Mouse (Mus musculus) thymus, adult 2 months (tissue): ENCODE results near the gene Ovol2.

Experiments
- CTCF ChIP-seq: fragments of 200-500 bp; IDR thresholded peaks from 2 replicates; pipeline ENCODE4 v1.5.1; 2012; ENCODE audit warnings: mild to moderate bottlenecking, control low read depth, low read length, moderate library complexity, borderline replicate concordance; ENCODE audit not compliant: control insufficient read depth, poor library complexity, insufficient read depth; ENCODE audit errors: extremely low read depth
- POLR2A ChIP-seq: fragments of 200-500 bp; IDR thresholded peaks from 2 replicates; pipeline ENCODE4 v1.6.1; 2012; ENCODE audit warnings: mild to moderate bottlenecking, low read length, control low read depth, moderate library complexity; ENCODE audit not compliant: control insufficient read depth, poor library complexity, insufficient read depth; ENCODE audit errors: extremely low read depth

DNA sequence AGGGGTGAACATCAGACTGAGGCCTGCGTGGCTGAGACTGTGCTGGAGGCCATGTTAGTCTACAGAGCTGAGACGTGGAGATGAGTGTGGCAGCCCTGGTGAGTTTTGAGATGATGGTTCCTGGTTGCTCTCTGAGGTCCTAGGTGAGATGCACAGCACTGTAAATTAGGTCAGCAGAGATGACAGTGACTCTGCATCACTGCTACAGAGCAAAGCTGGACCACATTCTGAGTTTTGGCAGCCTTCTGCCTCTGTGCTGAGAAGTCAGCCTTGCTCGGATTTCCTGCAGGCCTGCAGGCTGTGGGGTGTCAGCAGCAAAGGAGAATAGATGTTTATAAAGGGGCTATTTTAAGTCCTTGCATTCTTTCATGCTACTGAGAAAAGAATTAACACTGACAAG is 49.3 kb upstream of the Ovol2 start:
- TF ChIP-seq CTCF = no peak
- TF ChIP-seq POLR2A = no peak
